ENCODE assay signal across 23 mouse cellular contexts in the genomic region with DNA sequence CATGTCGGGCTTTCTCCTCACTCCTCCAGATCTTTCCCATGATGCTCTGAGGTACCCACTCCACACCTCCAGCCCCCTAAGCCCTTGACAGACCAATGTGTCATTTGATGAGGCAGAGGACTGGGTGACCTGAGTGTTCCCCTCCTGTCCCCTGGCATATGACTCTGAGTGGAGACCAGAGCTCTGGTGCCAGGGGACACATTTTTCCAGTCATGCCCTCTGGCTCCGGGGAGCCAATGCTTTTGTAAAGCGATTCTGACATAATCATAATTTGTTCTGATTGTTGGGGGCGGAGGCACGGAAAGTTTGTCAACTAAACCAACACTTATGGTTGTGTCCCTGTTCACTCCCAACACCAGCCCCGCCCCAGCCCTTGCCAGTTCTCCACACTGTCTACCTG. TPM values are rescaled to one million over a fixed set of nuclear protein-coding genes. Genes with fewer than 3 reads are reported as not detected.
DNase-seq lines count a peak whose midpoint lies in the region; ATAC-seq and TF ChIP-seq lines count a peak whose summit lies in the region.
"Had no signal": no experiment of that assay in that cellular context is flagged by ENCODE, and none has a peak within 500 bp of the region (broad histone marks: within the 10 kb centered on the region; RNA-seq: fewer than 3 reads in every experiment).

No protein-coding gene starts in this region.

- DNase-seq in heart, adult 11 months, result peak; percentile 99
- peak; percentile 74 to 76 for DNase-seq in heart, adult 9 months (ENCODE audit: low spot score in 2 of 2)
- peak; percentile 21 for DNase-seq in heart, postnatal 25 days (ENCODE audit: low spot score)
- no peak for DNase-seq in lung, postnatal 14 days
- DNase-seq in layer of hippocampus, adult 9-10 months (ENCODE audit: low spot score), result no peak
- DNase-seq: adrenal gland, adult 2 months; adrenal gland, postnatal 36 days; cerebellum, adult 2 months; cerebellum, postnatal 10 days; forebrain, postnatal 0 days; kidney, adult 2 months had no signal

- H3K9me3 ChIP-seq in heart, embryonic 11.5 days (replicated peaks; ENCODE audit: control insufficient read depth, low read length), result no peaks in the 10 kb centered on the region
- H3K9me3 ChIP-seq in E14TG2a.4 (ENCODE audit: low read length), result no peaks in the 10 kb centered on the region
- H3K9me3 ChIP-seq: embryonic facial prominence, embryonic 10.5 days; forebrain, embryonic 13.5 days; hindbrain, embryonic 15.5 days had no signal

- ATAC-seq in heart, embryonic 11.5 days (replicated peaks; ENCODE audit: insufficient number of reproducible peaks, low FRiP score, low TSS enrichment), result no peak
- ATAC-seq: forebrain, embryonic 13.5 days; forebrain, postnatal 0 days; intestine, embryonic 16.5 days had no signal

- no peak overlapping the region for H3K4me2 ChIP-seq in heart, embryonic 11.5 days
- H3K4me2 ChIP-seq: forebrain, embryonic 13.5 days; hindbrain, embryonic 15.5 days had no signal

- H3K4me3 ChIP-seq in heart, embryonic 11.5 days (ENCODE audit: low read depth, low read length), result no peak overlapping the region
- H3K4me3 ChIP-seq in E14TG2a.4 (replicated peaks; ENCODE audit: low read length), result peak overlapping the region; percentile 45; the same call in 1 of the 2 replicates
- H3K4me3 ChIP-seq: embryonic facial prominence, embryonic 10.5 days; forebrain, embryonic 13.5 days; hindbrain, embryonic 15.5 days had no signal

- H3K36me3 ChIP-seq in heart, embryonic 11.5 days (ENCODE audit: control insufficient read depth, insufficient read depth, low read length), result no peaks in the 10 kb centered on the region
- H3K36me3 ChIP-seq in E14TG2a.4 (ENCODE audit: insufficient read depth, low read length), result peaks cover 14% of the 10 kb centered on the region; the same call in 1 of the 2 replicates
- H3K36me3 ChIP-seq: embryonic facial prominence, embryonic 10.5 days; hindbrain, embryonic 15.5 days had no signal

- H3K27ac ChIP-seq in heart, embryonic 11.5 days (ENCODE audit: low read depth, low read length), result no peak overlapping the region
- H3K27ac ChIP-seq: embryonic facial prominence, embryonic 10.5 days; forebrain, embryonic 13.5 days; hindbrain, embryonic 15.5 days had no signal

- H3K4me1 ChIP-seq in heart, embryonic 11.5 days (ENCODE audit: control insufficient read depth, insufficient read depth, low read length), result no peaks in the 10 kb centered on the region
- peaks cover 86% of the 10 kb centered on the region for H3K4me1 ChIP-seq in E14TG2a.4 (replicated peaks; ENCODE audit: low read depth, low read length)

- intact Hi-C loops in heart, postnatal 25 days (cut with DNase I), result loop anchor here (2.0 to 5.0 kb wide), 2 partner anchors 33 to 174 kb away; no protein-coding TSS in a partner anchor

- no peak for TF ChIP-seq CTCF in E14TG2a.4 (conservative IDR thresholded peaks at IDR 0.05; ENCODE audit: low read length)

- H3K27me3 ChIP-seq in heart, embryonic 11.5 days (ENCODE audit: control insufficient read depth, insufficient read depth, low read length), result peaks cover 5% of the 10 kb centered on the region; the same call in 1 of the 2 replicates
- H3K27me3 ChIP-seq in E14TG2a.4 (ENCODE audit: insufficient read depth, low read length), result no peaks in the 10 kb centered on the region
- H3K27me3 ChIP-seq: CH12.LX; hindbrain, embryonic 15.5 days had no signal

- 83% methylated on average over 6 of the region's 6 CpGs for WGBS in heart, embryonic 11.5 days (ENCODE audit: insufficient replicate concordance)

- H3K9ac ChIP-seq in heart, embryonic 11.5 days (ENCODE audit: low read depth, low read length), result no peak overlapping the region
- H3K9ac ChIP-seq: forebrain, embryonic 13.5 days; forebrain, postnatal 0 days; hindbrain, embryonic 15.5 days had no signal

RNA-seq across cellular contexts. Expression of a gene that starts 4.6 kb away (rescaled TPM):
- 2.0 and 2.1 TPM in 2 replicates for polyA plus RNA-seq in heart, embryonic 11.5 days (2014; fragmentation: Nextera tagmentation; extraction: Ambion mirVana)
- 100 to 1,000 TPM; 142 to 144 TPM for total RNA-seq in heart, postnatal 25 days (2021)

RNA-seq across cellular contexts. Expression of a gene that starts 10.0 kb away (rescaled TPM):
- polyA plus RNA-seq in heart, embryonic 11.5 days (2014; fragmentation: Nextera tagmentation; extraction: Ambion mirVana), result not detected in 2 replicates
- total RNA-seq in heart, postnatal 25 days (2021), result not detected
- total RNA-seq: adrenal gland, adult 2 months; adrenal gland, postnatal 36 days; CH12.LX; forebrain, postnatal 0 days; gastrocnemius, adult 8-10 months had no signal
- polyA plus RNA-seq: adrenal gland, adult 2 months; embryonic facial prominence, embryonic 10.5 days; forebrain, embryonic 13.5 days; heart, embryonic 16.5 days; hindbrain, embryonic 11.5 days; intestine, embryonic 16.5 days; kidney, adult 2 months had no signal

RNA-seq across cellular contexts. Expression of a gene that starts 34.4 kb away (rescaled TPM):
- 0.14 and 0.29 TPM in 2 replicates for polyA plus RNA-seq in heart, embryonic 11.5 days (2014; fragmentation: Nextera tagmentation; extraction: Ambion mirVana)
- total RNA-seq in heart, postnatal 25 days (2021), result 1 to 10 TPM; 4.0 to 4.3 TPM
- total RNA-seq: CH12.LX; forebrain, postnatal 0 days had no signal
- polyA plus RNA-seq: forebrain, embryonic 13.5 days; forebrain, postnatal 0 days; hindbrain, embryonic 11.5 days; hindbrain, embryonic 15.5 days had no signal

RNA-seq across cellular contexts. Expression of a gene that starts 39.3 kb away (rescaled TPM):
- polyA plus RNA-seq in heart, embryonic 11.5 days (2014; fragmentation: Nextera tagmentation; extraction: Ambion mirVana), result not detected in 2 replicates
- not detected for total RNA-seq in heart, postnatal 25 days (2021)
- total RNA-seq: adrenal gland, adult 2 months; adrenal gland, postnatal 36 days; CH12.LX; forebrain, postnatal 0 days had no signal
- polyA plus RNA-seq: adrenal gland, adult 2 months; cerebellum, adult 2 months; embryonic facial prominence, embryonic 10.5 days; embryonic facial prominence, embryonic 14.5 days; forebrain, embryonic 13.5 days; gonadal fat pad, adult 2 months; heart, embryonic 16.5 days; hindbrain, embryonic 11.5 days; hindbrain, embryonic 15.5 days; intestine, embryonic 16.5 days; kidney, adult 2 months had no signal

Comparison
In these comparisons a context has a peak if more than half of its experiments do, and no peak if none do; other contexts are left out.
1. DNase-seq: peak in heart, adult 11 months (single experiment), heart, adult 9 months (2 of 2) and heart, postnatal 25 days (single experiment); none in lung, postnatal 14 days (single experiment) and layer of hippocampus, adult 9-10 months (single experiment).